Mouse (Mus musculus): ENCODE results near the gene Nanos1. TPM values are rescaled to one million over a fixed set of nuclear protein-coding genes. Genes with fewer than 3 reads are reported as not detected.

Gene Nanos1
- polyA plus RNA-seq (2012), result 1.9 and 2.7 TPM in 2 replicates

GRCm38 (mm10) chr19:60755438-60756191 lies at the start of gene Nanos1:
Nanos1 (plus strand) TSS chr19:60755987.

GRCm38 (mm10) chr19:60790551-60791161 lies 34.9 kb downstream of the Nanos1 start, which contains the start of gene Eif3a:
Eif3a (minus strand) TSS chr19:60790658.

Other genes starting within 250 kb of the Nanos1 start
- gene Cacul1, start 175.0 kb upstream of the Nanos1 start, polyA plus RNA-seq (2012), result 72.7 and 84.0 TPM in 2 replicates
- 71.8 and 111 TPM in 2 replicates for gene Eif3a, start 34.7 kb downstream of the Nanos1 start, polyA plus RNA-seq (2012)
- 3.4 and 3.6 TPM in 2 replicates for gene Fam45a, start 55.6 kb downstream of the Nanos1 start, polyA plus RNA-seq (2012)
- gene Sfxn4, start 105.5 kb downstream of the Nanos1 start, polyA plus RNA-seq (2012), result 0.02 and 0.19 TPM in 2 replicates
- gene Prdx3, start 118.6 kb downstream of the Nanos1 start, polyA plus RNA-seq (2012), result 3.5 and 5.2 TPM in 2 replicates
- 0.67 and 1.6 TPM in 2 replicates for gene Grk5, start 133.8 kb downstream of the Nanos1 start, polyA plus RNA-seq (2012)

All from megakaryocyte-erythroid progenitor cell, adult 5 weeks (primary cell).